Mouse (Mus musculus) frontal cortex, adult 2 months (tissue): ENCODE results near the gene Peli2. TPM values are rescaled to one million over a fixed set of nuclear protein-coding genes. Genes with fewer than 3 reads are reported as not detected.

Experiments used
- DNase-seq, 2 experiments: peaks; one replicate each; pipeline ENCODE4 v3.0.0; 2022; ENCODE audit warnings: low spot score in 1 of 2; ENCODE audit errors: extremely low spot score in 1 of 2
- polyA plus RNA-seq: library from polyadenylated mRNA; depleted of rRNA; stranded (reverse); fragments of >200 nt; gene quantifications from 2 replicates; pipeline ENCODE4 v1.2.3, GENCODE M21; 2012

The Peli2 gene
- polyA plus RNA-seq, 1 experiment = 28.5 TPM

DNA sequence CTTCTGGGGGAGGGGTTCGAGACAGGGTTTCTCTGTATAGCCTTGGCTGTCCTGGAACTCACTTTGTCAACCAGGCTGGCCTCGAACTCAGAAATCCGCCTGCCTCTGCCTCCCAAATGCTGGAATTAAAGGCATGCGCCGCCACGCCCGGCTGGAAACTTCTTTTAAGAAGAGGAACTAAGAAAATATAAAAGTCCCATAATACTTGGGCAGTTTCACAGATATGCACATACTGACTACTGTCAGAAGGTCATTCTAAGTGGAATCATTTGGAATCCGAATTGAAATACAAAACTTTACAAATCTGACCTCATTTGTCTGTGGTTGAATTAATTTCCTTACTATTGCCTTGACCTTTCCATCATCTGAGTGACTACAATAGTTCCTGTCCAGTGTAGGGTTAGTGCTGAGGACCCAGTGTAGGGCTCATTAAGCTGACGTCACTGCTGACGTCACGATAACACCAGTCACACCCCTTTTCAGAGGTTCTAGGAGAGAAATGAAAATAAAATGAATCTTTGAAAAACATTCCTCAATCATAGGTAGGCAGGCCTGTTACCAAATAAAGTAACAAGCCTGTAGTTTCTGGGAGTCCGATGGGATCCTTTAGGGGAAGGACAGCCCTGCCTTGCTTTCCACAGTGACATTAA lies 209.2 kb downstream of the Peli2 start:
- DNase-seq = no peak
